Mouse (Mus musculus): ENCODE measurements around the gene Hook2.

DNA sequence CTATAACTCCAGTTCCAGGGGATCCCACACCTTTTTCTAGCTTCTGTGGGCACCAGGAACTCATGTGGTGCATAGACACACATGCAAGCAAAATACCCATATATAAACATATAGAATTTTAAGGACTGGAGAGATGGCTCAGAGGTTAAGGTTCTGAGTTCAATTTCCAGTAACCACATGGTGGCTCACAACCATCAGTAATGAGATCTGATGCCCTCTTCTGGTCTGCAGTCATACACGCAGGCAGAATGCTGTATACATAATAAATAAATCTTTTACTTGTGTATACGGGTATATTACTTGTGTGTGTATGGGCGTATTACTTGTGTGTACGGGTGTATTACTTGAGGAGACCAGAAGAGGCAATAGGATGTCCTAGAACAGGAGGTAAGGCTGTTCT lies 26.5 kb upstream of the Hook2 start:
- TF ChIP-seq CTCF (IDR thresholded peaks at IDR 0.05; ENCODE audit: low read depth, low read length) = no peak
- TF ChIP-seq POLR2A (IDR thresholded peaks at IDR 0.05; ENCODE audit: borderline replicate concordance, low read depth, low read length) = no peak
